Mouse (Mus musculus): ENCODE results near the gene Slc6a4.
A peak's percentile ranks its signal among the peaks of the same experiment; 100 is the strongest.

Slc6a4 gene

GRCm38 (mm10) chr11:76997916-76998704, at the start of gene Slc6a4:
Gene Slc6a4, plus strand, starts transcription at chr11:76998603.
- no peak for DNase-seq (ENCODE audit: low spot score in 2 of 2)

GRCm38 (mm10) chr11:76953536-76953935, 44.9 kb upstream of the Slc6a4 start:
- DNase-seq (ENCODE audit: low spot score in 2 of 2): peak; percentile 23 to 30

GRCm38 (mm10) chr11:76965703-76966102, 32.7 kb upstream of the Slc6a4 start:
- DNase-seq (ENCODE audit: low spot score in 2 of 2): no peak

- DNase-seq (ENCODE audit: low spot score in 2 of 2): no peak
These were observed 28.1 kb upstream of the Slc6a4 start for GRCm38 (mm10) chr11:76970328-76970727.

- no peak for DNase-seq (ENCODE audit: low spot score in 2 of 2)
These were observed 23.6 kb upstream of the Slc6a4 start for GRCm38 (mm10) chr11:76974680-76975319.

GRCm38 (mm10) chr11:76981570-76982141, 16.7 kb upstream of the Slc6a4 start:
- DNase-seq (ENCODE audit: low spot score in 2 of 2): no peak

- no peak for DNase-seq (ENCODE audit: low spot score in 2 of 2)
These were observed 16.0 kb upstream of the Slc6a4 start for GRCm38 (mm10) chr11:76982415-76982814.

- DNase-seq (ENCODE audit: low spot score in 2 of 2): no peak
These were observed 14.8 kb upstream of the Slc6a4 start for GRCm38 (mm10) chr11:76983641-76984040.

GRCm38 (mm10) chr11:76984173-76984572, 14.2 kb upstream of the Slc6a4 start:
- no peak for DNase-seq (ENCODE audit: low spot score in 2 of 2)

GRCm38 (mm10) chr11:76990839-76991238, 7.6 kb upstream of the Slc6a4 start:
- no peak for DNase-seq (ENCODE audit: low spot score in 2 of 2)

GRCm38 (mm10) chr11:76992886-76993285, 5.5 kb upstream of the Slc6a4 start:
- DNase-seq (ENCODE audit: low spot score in 2 of 2): no peak

GRCm38 (mm10) chr11:76995966-76996672, 2.3 kb upstream of the Slc6a4 start:
- DNase-seq (ENCODE audit: low spot score in 2 of 2): no peak

- DNase-seq (ENCODE audit: low spot score in 2 of 2): peak in 1 of 2 experiments; percentile 40
These were observed 1.1 kb upstream of the Slc6a4 start for GRCm38 (mm10) chr11:76997305-76997704.

GRCm38 (mm10) chr11:76998705-76999226, 363 bp downstream of the Slc6a4 start:
- DNase-seq (ENCODE audit: low spot score in 2 of 2): no peak

GRCm38 (mm10) chr11:77000741-77001140, 2.3 kb downstream of the Slc6a4 start:
- no peak for DNase-seq (ENCODE audit: low spot score in 2 of 2)

GRCm38 (mm10) chr11:77002361-77002760, 4.0 kb downstream of the Slc6a4 start:
- DNase-seq (ENCODE audit: low spot score in 2 of 2): no peak

- no peak for DNase-seq (ENCODE audit: low spot score in 2 of 2)
These were observed 7.5 kb downstream of the Slc6a4 start for GRCm38 (mm10) chr11:77005881-77006280.

- no peak for DNase-seq (ENCODE audit: low spot score in 2 of 2)
These were observed 8.2 kb downstream of the Slc6a4 start for GRCm38 (mm10) chr11:77006616-77007015.

- no peak for DNase-seq (ENCODE audit: low spot score in 2 of 2)
These were observed 10.9 kb downstream of the Slc6a4 start for GRCm38 (mm10) chr11:77009069-77010025.

GRCm38 (mm10) chr11:77010762-77011475, 12.5 kb downstream of the Slc6a4 start:
- DNase-seq (ENCODE audit: low spot score in 2 of 2): no peak

Data from left cerebral cortex, adult 9 months (tissue).